Mouse (Mus musculus): ENCODE measurements around the gene Kin. TPM values are rescaled to one million over a fixed set of nuclear protein-coding genes. Genes with fewer than 3 reads are reported as not detected.

The Kin gene
- polyA plus RNA-seq, 1 experiment: 18.6 TPM

DNA sequence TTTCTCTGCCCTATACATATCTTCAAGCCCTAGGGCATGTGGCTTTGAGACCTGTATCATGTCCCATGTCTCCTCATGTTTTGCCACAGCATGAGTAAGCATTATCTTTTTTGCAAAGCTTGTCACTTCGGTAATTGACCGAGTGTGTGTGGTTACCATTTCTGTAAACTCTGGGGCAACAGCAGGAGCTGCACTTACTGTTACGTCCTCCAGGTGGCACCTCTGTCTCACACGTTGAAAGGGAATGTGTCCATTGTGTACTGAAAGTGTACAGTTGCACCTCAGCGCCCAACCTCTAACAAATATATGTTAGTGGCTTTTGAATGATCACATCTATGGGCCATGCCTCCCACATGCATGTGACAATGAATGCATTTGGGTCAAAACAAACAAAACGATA is 20.8 kb downstream of the Kin start:
- H3K27ac ChIP-seq (ENCODE audit: insufficient read depth, low read length): no peak overlapping the region
- H3K4me1 ChIP-seq (ENCODE audit: control insufficient read depth, insufficient read depth, low read length): no peaks in the 10 kb centered on the region; the same call in 1 of the 2 replicates
- H3K4me3 ChIP-seq (ENCODE audit: insufficient read depth, low read length): no peak overlapping the region
- no peak for TF ChIP-seq POLR2A (IDR thresholded peaks at IDR 0.05; ENCODE audit: low read depth, low read length)
- peak; percentile 97 for TF ChIP-seq CTCF (IDR thresholded peaks at IDR 0.05; ENCODE audit: borderline replicate concordance, insufficient read depth, low read length)

GRCm38 (mm10) chr2:10108535-10109189 is 28.3 kb downstream of the Kin start:
- H3K27ac ChIP-seq (ENCODE audit: insufficient read depth, low read length): no peak overlapping the region
- H3K4me3 ChIP-seq (ENCODE audit: insufficient read depth, low read length): no peak overlapping the region
- no peak for TF ChIP-seq POLR2A (IDR thresholded peaks at IDR 0.05; ENCODE audit: low read depth, low read length)
- no peak for TF ChIP-seq CTCF (IDR thresholded peaks at IDR 0.05; ENCODE audit: borderline replicate concordance, insufficient read depth, low read length)
- no peaks in the 10 kb centered on the region; the same call in 1 of the 2 replicates for H3K4me1 ChIP-seq (ENCODE audit: control insufficient read depth, insufficient read depth, low read length)

- TF ChIP-seq POLR2A (IDR thresholded peaks at IDR 0.05; ENCODE audit: low read depth, low read length) (no peak), CTCF (IDR thresholded peaks at IDR 0.05; ENCODE audit: borderline replicate concordance, insufficient read depth, low read length) (no peak)
- Histone ChIP-seq H3K4me1 (ENCODE audit: control insufficient read depth, insufficient read depth, low read length) (no peaks in the 10 kb centered on the region; the same call in none of the 2 replicates), H3K27ac (ENCODE audit: insufficient read depth, low read length) (no peak overlapping the region), H3K4me3 (ENCODE audit: insufficient read depth, low read length) (no peak overlapping the region)
Measured at GRCm38 (mm10) chr2:10118751-10119150, 38.4 kb downstream of the Kin start.

GRCm38 (mm10) chr2:10119276-10119675 is 38.9 kb downstream of the Kin start:
- no peak overlapping the region for H3K4me3 ChIP-seq (ENCODE audit: insufficient read depth, low read length)
- H3K4me1 ChIP-seq (ENCODE audit: control insufficient read depth, insufficient read depth, low read length): no peaks in the 10 kb centered on the region; the same call in none of the 2 replicates
- no peak for TF ChIP-seq POLR2A (IDR thresholded peaks at IDR 0.05; ENCODE audit: low read depth, low read length)
- no peak for TF ChIP-seq CTCF (IDR thresholded peaks at IDR 0.05; ENCODE audit: borderline replicate concordance, insufficient read depth, low read length)
- no peak overlapping the region for H3K27ac ChIP-seq (ENCODE audit: insufficient read depth, low read length)

DNA sequence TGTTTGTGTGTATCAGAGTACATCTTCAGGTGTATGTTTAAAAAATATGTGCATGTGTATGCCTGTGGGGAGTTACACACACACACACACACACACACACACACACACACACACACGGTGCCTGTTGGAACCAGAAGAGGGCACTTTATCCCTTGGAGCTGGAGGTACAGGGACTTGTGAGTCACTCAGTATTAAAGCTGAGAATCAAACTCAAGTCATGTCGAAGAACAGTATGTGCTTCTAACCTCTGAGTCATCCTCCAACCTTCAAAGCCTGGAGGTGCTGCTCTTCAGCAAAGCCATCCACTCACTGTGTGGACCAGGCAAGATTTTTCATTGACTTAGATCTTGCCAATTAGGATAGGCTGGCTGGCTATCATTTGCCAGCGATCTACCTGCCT is 41.4 kb downstream of the Kin start:
- TF ChIP-seq POLR2A (IDR thresholded peaks at IDR 0.05; ENCODE audit: low read depth, low read length) (no peak), CTCF (IDR thresholded peaks at IDR 0.05; ENCODE audit: borderline replicate concordance, insufficient read depth, low read length) (peak; percentile 28; the same call in 1 of the 2 replicates)
- no peaks in the 10 kb centered on the region; the same call in none of the 2 replicates for H3K4me1 ChIP-seq (ENCODE audit: control insufficient read depth, insufficient read depth, low read length)

GRCm38 (mm10) chr2:10126122-10126521 is 45.7 kb downstream of the Kin start:
- no peak overlapping the region for H3K27ac ChIP-seq (ENCODE audit: insufficient read depth, low read length)
- no peak for TF ChIP-seq POLR2A (IDR thresholded peaks at IDR 0.05; ENCODE audit: low read depth, low read length)
- TF ChIP-seq CTCF (IDR thresholded peaks at IDR 0.05; ENCODE audit: borderline replicate concordance, insufficient read depth, low read length): no peak

More for the DNA sequence above, 41.4 kb downstream of the Kin start:
- Histone ChIP-seq H3K4me3 (ENCODE audit: insufficient read depth, low read length) (no peak overlapping the region), H3K27ac (ENCODE audit: insufficient read depth, low read length) (no peak overlapping the region)

GRCm38 (mm10) chr2:10127471-10127870 is 47.1 kb downstream of the Kin start:
- TF ChIP-seq CTCF (IDR thresholded peaks at IDR 0.05; ENCODE audit: borderline replicate concordance, insufficient read depth, low read length) (no peak), POLR2A (IDR thresholded peaks at IDR 0.05; ENCODE audit: low read depth, low read length) (no peak)
- Histone ChIP-seq H3K4me1 (ENCODE audit: control insufficient read depth, insufficient read depth, low read length) (peaks cover 11% of the 10 kb centered on the region), H3K27ac (ENCODE audit: insufficient read depth, low read length) (no peak overlapping the region), H3K4me3 (ENCODE audit: insufficient read depth, low read length) (no peak overlapping the region)

More at GRCm38 (mm10) chr2:10126122-10126521, 45.7 kb downstream of the Kin start:
- peaks cover 3% of the 10 kb centered on the region; the same call in 1 of the 2 replicates for H3K4me1 ChIP-seq (ENCODE audit: control insufficient read depth, insufficient read depth, low read length)
- no peak overlapping the region for H3K4me3 ChIP-seq (ENCODE audit: insufficient read depth, low read length)

- no peak overlapping the region for H3K4me3 ChIP-seq (ENCODE audit: insufficient read depth, low read length)
- no peak overlapping the region for H3K27ac ChIP-seq (ENCODE audit: insufficient read depth, low read length)
- TF ChIP-seq POLR2A (IDR thresholded peaks at IDR 0.05; ENCODE audit: low read depth, low read length) (no peak), CTCF (IDR thresholded peaks at IDR 0.05; ENCODE audit: borderline replicate concordance, insufficient read depth, low read length) (no peak)
- H3K4me1 ChIP-seq (ENCODE audit: control insufficient read depth, insufficient read depth, low read length): peaks cover 11% of the 10 kb centered on the region
Measured at GRCm38 (mm10) chr2:10128571-10128970, 48.2 kb downstream of the Kin start.

DNA sequence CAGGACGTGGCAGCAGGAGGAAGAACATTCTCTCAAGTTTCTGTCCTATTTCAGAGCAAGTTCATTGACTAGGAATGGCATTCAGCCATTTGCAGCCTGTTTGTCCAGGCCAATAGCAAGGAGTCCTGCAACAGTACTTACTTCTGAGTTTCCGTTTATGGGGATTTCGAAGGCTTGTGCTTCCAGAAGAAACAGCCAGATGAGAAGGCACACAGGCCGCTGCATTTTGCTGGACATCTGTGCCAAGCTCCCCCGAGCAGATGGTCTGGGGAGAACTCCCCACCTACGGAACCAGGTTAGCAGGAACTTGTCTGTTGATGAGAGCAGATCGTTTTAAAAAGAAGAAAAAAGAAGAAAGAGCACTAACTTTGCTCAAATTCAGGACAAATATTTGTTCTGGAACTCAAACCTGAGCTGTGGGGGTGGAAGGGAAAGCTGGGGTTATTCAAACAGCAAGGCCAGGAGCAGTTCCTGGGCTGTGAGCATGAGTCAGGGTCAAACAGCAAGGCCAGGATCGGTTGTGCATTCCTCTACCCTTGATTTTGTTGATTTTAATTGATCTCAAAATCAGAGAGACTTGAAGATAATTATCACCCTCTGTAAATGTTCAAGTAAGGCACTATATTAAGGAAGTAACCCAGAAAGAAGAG is 50.1 kb downstream of the Kin start:
- Histone ChIP-seq H3K4me3 (ENCODE audit: insufficient read depth, low read length) (no peak overlapping the region), H3K4me1 (ENCODE audit: control insufficient read depth, insufficient read depth, low read length) (peaks cover 11% of the 10 kb centered on the region), H3K27ac (ENCODE audit: insufficient read depth, low read length) (peak overlapping the region; percentile 85)
- TF ChIP-seq CTCF (IDR thresholded peaks at IDR 0.05; ENCODE audit: borderline replicate concordance, insufficient read depth, low read length): no peak
- TF ChIP-seq POLR2A (IDR thresholded peaks at IDR 0.05; ENCODE audit: low read depth, low read length): no peak

GRCm38 (mm10) chr2:10131296-10131695 is 50.9 kb downstream of the Kin start, which contains the start of gene Itih2:
Gene Itih2, minus strand, starts transcription at chr2:10131396.
- peaks cover 11% of the 10 kb centered on the region for H3K4me1 ChIP-seq (ENCODE audit: control insufficient read depth, insufficient read depth, low read length)
- no peak for TF ChIP-seq POLR2A (IDR thresholded peaks at IDR 0.05; ENCODE audit: low read depth, low read length)
- TF ChIP-seq CTCF (IDR thresholded peaks at IDR 0.05; ENCODE audit: borderline replicate concordance, insufficient read depth, low read length): no peak
- peak within 1 kb of the TSS; percentile 85 for H3K27ac ChIP-seq (ENCODE audit: insufficient read depth, low read length)
- H3K4me3 ChIP-seq (ENCODE audit: insufficient read depth, low read length): no peak within 1 kb of the TSS
